7 mouse cellular contexts compared by ENCODE assay signal in genomic region chr19:5799566-5800349, GRCm38 (mm10). TPM values are rescaled to one million over a fixed set of nuclear protein-coding genes. Genes with fewer than 3 reads are reported as not detected.
DNase-seq lines count a peak whose midpoint lies in the region; ATAC-seq and TF ChIP-seq lines count a peak whose summit lies in the region.

No protein-coding gene starts in this region.

- H3K27ac ChIP-seq in testis, adult 2 months (ENCODE audit: control insufficient read depth, insufficient read depth, low read depth, low read length), result peak overlapping the region; percentile 56
- H3K27ac ChIP-seq in hindbrain, embryonic 13.5 days, result peak overlapping the region; percentile 100

- no peak for TF ChIP-seq CTCF in testis, adult 2 months (IDR thresholded peaks at IDR 0.05; ENCODE audit: control insufficient read depth, insufficient read depth, insufficient replicate concordance, low read depth, low read length)

- H3K4me3 ChIP-seq in testis, adult 2 months (ENCODE audit: control insufficient read depth, low read depth, low read length), result peak overlapping the region; percentile 99
- H3K4me3 ChIP-seq in hindbrain, embryonic 13.5 days, result peak overlapping the region; percentile 87

- H3K4me1 ChIP-seq in testis, adult 2 months (ENCODE audit: control insufficient read depth, insufficient read depth, low read length), result peaks cover 11% of the 10 kb centered on the region
- peaks cover 49% of the 10 kb centered on the region for H3K4me1 ChIP-seq in hindbrain, embryonic 13.5 days (replicated peaks)

- no peak for ATAC-seq in hindbrain, embryonic 13.5 days (ENCODE audit: low FRiP score)

- no peak; the same call in 1 of the 2 replicates for TF ChIP-seq POLR2A in testis, adult 2 months (IDR thresholded peaks at IDR 0.05; ENCODE audit: control insufficient read depth, low read depth, low read length)

- H3K27me3 ChIP-seq in testis, adult 2 months (ENCODE audit: control insufficient read depth, insufficient read depth, low read length), result no peaks in the 10 kb centered on the region
- H3K27me3 ChIP-seq in hindbrain, embryonic 13.5 days, result no peaks in the 10 kb centered on the region

- H3K36me3 ChIP-seq in testis, adult 2 months (ENCODE audit: control insufficient read depth, insufficient read depth, low read length), result peaks cover 8% of the 10 kb centered on the region
- peaks cover 39% of the 10 kb centered on the region for H3K36me3 ChIP-seq in hindbrain, embryonic 13.5 days

- no peak for DNase-seq in testis, postnatal 14 days (ENCODE audit: low spot score)
- DNase-seq in embryo, embryonic 10.5 days (ENCODE audit: low spot score), result peak; percentile 38
- DNase-seq in lung, postnatal 36 days, result peak; percentile 53
- no peak for DNase-seq in layer of hippocampus, postnatal 14 days (ENCODE audit: low spot score in 2 of 2)
- DNase-seq in gastrocnemius, adult 8-10 months (ENCODE audit: low spot score in 2 of 2), result no peak

- peak overlapping the region; percentile 99 for H3K9ac ChIP-seq in hindbrain, embryonic 13.5 days

- WGBS in hindbrain, embryonic 13.5 days, result 0% methylated on average over 10 of the region's 10 CpGs

- no peaks in the 10 kb centered on the region for H3K9me3 ChIP-seq in hindbrain, embryonic 13.5 days

- H3K4me2 ChIP-seq in hindbrain, embryonic 13.5 days, result peak overlapping the region; percentile 99

RNA-seq across cellular contexts. Expression of gene Scyl1, which starts 28.5 kb away (rescaled TPM):
- polyA plus RNA-seq in testis, adult 2 months (2012; rRNA removed), result 43.1 and 46.7 TPM in 2 replicates
- polyA plus RNA-seq in hindbrain, embryonic 13.5 days (2015; fragmentation: Nextera tagmentation; extraction: Ambion mirVana), result 67.6 and 72.4 TPM in 2 replicates
- 10 to 100 TPM; 73.6 to 75.1 TPM for total RNA-seq in layer of hippocampus, postnatal 14 days (2021)
- total RNA-seq in gastrocnemius, adult 8-10 months (2022), result 10 to 100 TPM; 71.4 to 91.0 (median 82.6) TPM

RNA-seq across cellular contexts. Expression of gene Ltbp3, which starts 59.1 kb away (rescaled TPM):
- polyA plus RNA-seq in testis, adult 2 months (2012; rRNA removed), result 7.6 and 8.1 TPM in 2 replicates
- polyA plus RNA-seq in hindbrain, embryonic 13.5 days (2015; fragmentation: Nextera tagmentation; extraction: Ambion mirVana), result 10.6 and 11.2 TPM in 2 replicates
- total RNA-seq in layer of hippocampus, postnatal 14 days (2021), result 10 to 100 TPM; 24.7 to 32.7 TPM
- 10 to 100 TPM; 32.6 to 42.8 (median 39.2) TPM for total RNA-seq in gastrocnemius, adult 8-10 months (2022)

Comparison
In these comparisons a context has a peak if more than half of its experiments do, and no peak if none do; other contexts are left out.
1. DNase-seq: peak in embryo, embryonic 10.5 days (single experiment) and lung, postnatal 36 days (single experiment); none in testis, postnatal 14 days (single experiment), layer of hippocampus, postnatal 14 days (0 of 2) and gastrocnemius, adult 8-10 months (0 of 2).